Mouse (Mus musculus): ENCODE results near the gene E330017A01Rik. TPM values are rescaled to one million over a fixed set of nuclear protein-coding genes. Genes with fewer than 3 reads are reported as not detected.

Gene E330017A01Rik
- polyA plus RNA-seq (2011; ENCODE audit: insufficient read length, low read depth, missing spikeins): not detected in 2 replicates

- no peak for TF ChIP-seq POLR2A (IDR thresholded peaks at IDR 0.05; ENCODE audit: low read depth, low read length)
- no peak for TF ChIP-seq CTCF (IDR thresholded peaks at IDR 0.05; ENCODE audit: borderline replicate concordance, insufficient read depth, low read length)
- Histone ChIP-seq H3K27ac (ENCODE audit: insufficient read depth, low read length) (no peak within 1 kb of the TSS), H3K4me1 (ENCODE audit: control insufficient read depth, insufficient read depth, low read length) (no peaks in the 10 kb centered on the region; the same call in 1 of the 2 replicates), H3K4me3 (ENCODE audit: insufficient read depth, low read length) (no peak within 1 kb of the TSS)
These were observed at the start of gene E330017A01Rik for GRCm38 (mm10) chr16:58638689-58639175. Gene E330017A01Rik, minus strand, starts transcription at chr16:58638739.

DNA sequence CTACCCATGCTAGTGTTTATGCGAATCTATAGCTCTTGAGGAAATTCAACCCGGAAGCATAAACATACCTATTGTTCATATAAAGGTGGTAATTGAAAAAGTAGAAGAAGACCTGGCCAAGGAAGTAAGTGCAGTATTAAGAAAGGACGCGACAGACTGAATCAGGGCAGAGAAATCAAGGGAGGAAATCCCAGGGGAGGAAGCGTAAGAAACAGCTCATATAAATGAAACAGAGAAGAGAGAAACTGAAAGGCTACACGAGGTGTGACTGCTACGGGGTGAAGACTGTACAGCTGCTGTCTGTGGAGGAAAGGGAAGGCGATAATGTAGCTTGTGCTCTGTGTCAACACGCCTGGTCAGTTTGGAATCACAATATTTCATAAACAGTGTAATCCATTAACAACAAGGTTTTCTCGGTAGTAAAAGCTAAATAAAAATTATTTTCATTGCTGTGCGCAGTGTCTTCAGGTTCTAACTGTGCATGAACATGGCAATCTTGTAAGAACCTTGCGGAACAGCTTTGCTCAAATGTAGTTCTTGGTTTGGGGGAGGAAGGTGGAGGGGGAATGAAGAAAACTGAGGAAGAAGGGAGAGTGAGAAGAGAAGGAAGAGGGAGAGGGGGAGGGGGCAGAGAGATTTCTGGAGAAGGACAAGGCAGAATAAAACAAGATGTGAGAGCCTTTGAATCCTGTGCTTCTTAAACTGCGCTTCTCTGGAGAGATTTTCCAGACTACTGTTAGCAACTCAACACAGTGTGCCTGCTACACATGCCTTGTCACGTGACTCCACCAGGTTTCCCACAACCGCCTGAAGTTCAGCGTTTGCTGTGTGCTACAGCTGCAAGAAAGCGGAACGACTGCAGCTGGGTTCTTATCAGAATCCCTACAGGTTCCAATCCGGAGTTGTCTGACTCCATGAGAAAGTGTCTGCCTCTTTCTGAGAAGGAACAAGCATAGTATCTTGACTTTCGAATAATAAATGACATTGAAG lies 47.3 kb upstream of the E330017A01Rik start:
- TF ChIP-seq POLR2A (IDR thresholded peaks at IDR 0.05; ENCODE audit: low read depth, low read length): no peak
- no peak for TF ChIP-seq CTCF (IDR thresholded peaks at IDR 0.05; ENCODE audit: borderline replicate concordance, insufficient read depth, low read length)
- no peaks in the 10 kb centered on the region for H3K4me1 ChIP-seq (ENCODE audit: control insufficient read depth, insufficient read depth, low read length)
- no peak overlapping the region for H3K4me3 ChIP-seq (ENCODE audit: insufficient read depth, low read length)
- H3K27ac ChIP-seq (ENCODE audit: insufficient read depth, low read length): no peak overlapping the region

DNA sequence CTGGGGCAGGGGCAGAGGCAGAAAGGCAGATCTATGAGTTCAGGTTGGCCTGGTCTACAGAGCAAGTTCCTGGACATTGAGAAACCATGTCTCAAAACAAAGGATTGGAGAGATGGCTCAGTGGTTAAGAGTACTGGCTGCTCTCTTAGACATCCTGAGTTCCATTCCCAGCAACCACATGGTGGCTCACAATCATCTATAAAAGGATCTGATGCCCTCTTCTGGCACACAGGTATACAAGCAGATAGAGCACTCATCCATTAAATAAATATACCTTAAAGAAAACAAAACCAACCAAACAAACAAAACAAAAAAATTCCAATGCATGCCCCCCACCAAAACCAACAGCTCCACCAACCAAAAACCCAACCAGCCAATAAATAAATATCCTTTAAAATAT lies 46.0 kb upstream of the E330017A01Rik start:
- no peaks in the 10 kb centered on the region for H3K4me1 ChIP-seq (ENCODE audit: control insufficient read depth, insufficient read depth, low read length)

DNA sequence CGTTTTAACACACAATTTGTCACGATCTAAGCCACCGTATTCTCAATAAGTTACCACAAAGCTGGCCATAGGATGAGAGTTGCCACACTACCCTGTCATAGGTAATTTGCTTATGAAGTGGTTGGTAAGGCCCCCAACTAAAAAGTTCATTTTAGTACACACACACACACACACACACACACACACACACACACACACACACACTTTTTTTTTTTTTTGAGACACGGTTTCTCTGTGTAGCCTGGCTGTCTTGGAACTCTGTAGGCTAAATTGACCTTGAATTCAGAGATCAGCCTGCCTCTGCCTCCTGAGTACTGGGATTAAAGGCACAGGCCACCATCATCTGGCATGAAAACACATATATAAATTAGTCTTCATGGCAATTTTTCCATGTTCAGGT lies 45.4 kb upstream of the E330017A01Rik start:
- no peak for TF ChIP-seq CTCF (IDR thresholded peaks at IDR 0.05; ENCODE audit: borderline replicate concordance, insufficient read depth, low read length)
- no peak for TF ChIP-seq POLR2A (IDR thresholded peaks at IDR 0.05; ENCODE audit: low read depth, low read length)
- H3K4me3 ChIP-seq (ENCODE audit: insufficient read depth, low read length): no peak overlapping the region
- no peak overlapping the region for H3K27ac ChIP-seq (ENCODE audit: insufficient read depth, low read length)
- H3K4me1 ChIP-seq (ENCODE audit: control insufficient read depth, insufficient read depth, low read length): no peaks in the 10 kb centered on the region

More for the DNA sequence above, 46.0 kb upstream of the E330017A01Rik start:
- TF ChIP-seq CTCF (IDR thresholded peaks at IDR 0.05; ENCODE audit: borderline replicate concordance, insufficient read depth, low read length) (no peak), POLR2A (IDR thresholded peaks at IDR 0.05; ENCODE audit: low read depth, low read length) (no peak)
- Histone ChIP-seq H3K27ac (ENCODE audit: insufficient read depth, low read length) (no peak overlapping the region), H3K4me3 (ENCODE audit: insufficient read depth, low read length) (no peak overlapping the region)

GRCm38 (mm10) chr16:58682870-58683269 lies 44.3 kb upstream of the E330017A01Rik start:
- Histone ChIP-seq H3K27ac (ENCODE audit: insufficient read depth, low read length) (no peak overlapping the region), H3K4me1 (ENCODE audit: control insufficient read depth, insufficient read depth, low read length) (no peaks in the 10 kb centered on the region), H3K4me3 (ENCODE audit: insufficient read depth, low read length) (no peak overlapping the region)
- no peak for TF ChIP-seq POLR2A (IDR thresholded peaks at IDR 0.05; ENCODE audit: low read depth, low read length)
- no peak for TF ChIP-seq CTCF (IDR thresholded peaks at IDR 0.05; ENCODE audit: borderline replicate concordance, insufficient read depth, low read length)

- TF ChIP-seq CTCF (IDR thresholded peaks at IDR 0.05; ENCODE audit: borderline replicate concordance, insufficient read depth, low read length) (no peak), POLR2A (IDR thresholded peaks at IDR 0.05; ENCODE audit: low read depth, low read length) (no peak)
- H3K4me3 ChIP-seq (ENCODE audit: insufficient read depth, low read length): no peak overlapping the region
- no peaks in the 10 kb centered on the region for H3K4me1 ChIP-seq (ENCODE audit: control insufficient read depth, insufficient read depth, low read length)
- H3K27ac ChIP-seq (ENCODE audit: insufficient read depth, low read length): no peak overlapping the region
These were observed 43.5 kb upstream of the E330017A01Rik start for GRCm38 (mm10) chr16:58682046-58682445.

DNA sequence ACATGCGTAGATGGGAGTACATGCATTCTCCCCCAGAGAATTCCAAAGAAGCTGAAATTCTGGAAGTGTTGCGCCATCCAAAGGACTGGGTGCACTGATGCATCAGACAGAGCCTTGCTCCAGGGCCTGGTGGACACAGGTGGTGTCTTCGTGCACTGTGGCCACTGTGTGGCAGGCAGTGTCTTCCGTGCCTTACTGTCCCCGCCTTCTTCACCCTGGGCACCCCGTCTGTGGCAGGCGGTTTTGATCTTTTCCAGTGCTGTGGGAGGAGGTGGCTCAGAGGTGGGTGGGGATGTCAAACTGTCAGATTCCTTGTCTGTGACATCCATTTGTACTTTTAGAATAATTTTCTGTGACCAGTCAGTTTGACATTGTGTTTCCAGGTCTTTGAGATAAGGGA lies 40.1 kb upstream of the E330017A01Rik start:
- Histone ChIP-seq H3K4me1 (ENCODE audit: control insufficient read depth, insufficient read depth, low read length) (no peaks in the 10 kb centered on the region), H3K27ac (ENCODE audit: insufficient read depth, low read length) (no peak overlapping the region), H3K4me3 (ENCODE audit: insufficient read depth, low read length) (no peak overlapping the region)
- TF ChIP-seq POLR2A (IDR thresholded peaks at IDR 0.05; ENCODE audit: low read depth, low read length) (no peak), CTCF (IDR thresholded peaks at IDR 0.05; ENCODE audit: borderline replicate concordance, insufficient read depth, low read length) (peak; percentile 4; the same call in 1 of the 2 replicates)

GRCm38 (mm10) chr16:58677491-58677890 lies 39.0 kb upstream of the E330017A01Rik start:
- H3K27ac ChIP-seq (ENCODE audit: insufficient read depth, low read length): no peak overlapping the region
- no peaks in the 10 kb centered on the region for H3K4me1 ChIP-seq (ENCODE audit: control insufficient read depth, insufficient read depth, low read length)
- H3K4me3 ChIP-seq (ENCODE audit: insufficient read depth, low read length): no peak overlapping the region
- TF ChIP-seq CTCF (IDR thresholded peaks at IDR 0.05; ENCODE audit: borderline replicate concordance, insufficient read depth, low read length) (no peak), POLR2A (IDR thresholded peaks at IDR 0.05; ENCODE audit: low read depth, low read length) (no peak)

- Histone ChIP-seq H3K27ac (ENCODE audit: insufficient read depth, low read length) (no peak overlapping the region), H3K4me3 (ENCODE audit: insufficient read depth, low read length) (no peak overlapping the region), H3K4me1 (ENCODE audit: control insufficient read depth, insufficient read depth, low read length) (no peaks in the 10 kb centered on the region)
- TF ChIP-seq POLR2A (IDR thresholded peaks at IDR 0.05; ENCODE audit: low read depth, low read length) (no peak), CTCF (IDR thresholded peaks at IDR 0.05; ENCODE audit: borderline replicate concordance, insufficient read depth, low read length) (no peak)
These were observed 38.1 kb upstream of the E330017A01Rik start for GRCm38 (mm10) chr16:58676633-58677032.

GRCm38 (mm10) chr16:58676156-58676555 lies 37.6 kb upstream of the E330017A01Rik start:
- Histone ChIP-seq H3K4me1 (ENCODE audit: control insufficient read depth, insufficient read depth, low read length) (no peaks in the 10 kb centered on the region), H3K4me3 (ENCODE audit: insufficient read depth, low read length) (no peak overlapping the region), H3K27ac (ENCODE audit: insufficient read depth, low read length) (no peak overlapping the region)
- TF ChIP-seq POLR2A (IDR thresholded peaks at IDR 0.05; ENCODE audit: low read depth, low read length): no peak
- TF ChIP-seq CTCF (IDR thresholded peaks at IDR 0.05; ENCODE audit: borderline replicate concordance, insufficient read depth, low read length): no peak
